Mouse (Mus musculus) ES-CJ7 (cell line): ENCODE measurements around the gene Cc2d2b.

Experiments used
- DNase-seq: peaks from one replicate; pipeline ENCODE4 v3.0.0; 2011; ENCODE audit warnings: low read depth, low spot score

Gene Cc2d2b

DNA sequence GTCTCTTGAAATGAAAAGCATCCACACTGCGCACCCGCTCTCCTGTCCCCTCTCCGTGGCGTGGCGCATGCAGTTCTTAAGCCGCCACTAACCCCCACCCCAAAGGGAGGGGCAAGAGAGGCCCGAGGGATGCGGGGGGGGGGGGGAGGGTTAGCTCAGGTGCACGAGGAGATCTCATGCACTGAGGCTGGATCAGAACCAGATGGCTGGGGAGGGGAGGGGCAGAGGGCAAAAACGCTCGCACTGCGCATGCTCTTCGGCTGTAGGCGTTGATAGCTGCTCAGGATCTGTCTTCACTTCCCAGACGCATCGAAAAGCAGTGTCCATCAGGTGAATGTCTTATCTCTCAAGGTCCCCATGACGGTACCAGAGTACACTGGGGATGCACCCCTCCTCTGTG, at the start of gene Cc2d2b:
Cc2d2b (plus strand) TSS at position 195 of the 400 bp plus-strand sequence.
- DNase-seq: peak; percentile 77

DNA sequence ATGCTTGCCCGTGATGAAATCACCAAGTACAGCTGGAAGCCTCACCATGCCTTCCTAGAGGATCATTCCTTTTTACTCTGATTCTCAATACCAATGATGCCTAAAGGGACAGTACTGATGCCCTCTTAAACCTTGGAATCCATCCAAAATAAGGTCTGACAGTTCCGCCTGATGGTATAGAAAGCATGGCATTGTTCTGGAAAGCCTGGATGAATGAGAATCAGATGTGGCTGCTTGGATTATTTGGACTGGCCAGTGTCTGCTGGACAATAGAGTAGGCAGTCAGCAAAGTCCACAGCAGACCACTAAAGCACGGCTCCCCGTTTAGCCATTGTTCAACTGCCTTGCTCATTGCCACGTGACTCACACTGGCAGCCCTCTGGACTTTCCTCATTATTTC, 48.7 kb upstream of the Cc2d2b start:
- DNase-seq: no peak

DNA sequence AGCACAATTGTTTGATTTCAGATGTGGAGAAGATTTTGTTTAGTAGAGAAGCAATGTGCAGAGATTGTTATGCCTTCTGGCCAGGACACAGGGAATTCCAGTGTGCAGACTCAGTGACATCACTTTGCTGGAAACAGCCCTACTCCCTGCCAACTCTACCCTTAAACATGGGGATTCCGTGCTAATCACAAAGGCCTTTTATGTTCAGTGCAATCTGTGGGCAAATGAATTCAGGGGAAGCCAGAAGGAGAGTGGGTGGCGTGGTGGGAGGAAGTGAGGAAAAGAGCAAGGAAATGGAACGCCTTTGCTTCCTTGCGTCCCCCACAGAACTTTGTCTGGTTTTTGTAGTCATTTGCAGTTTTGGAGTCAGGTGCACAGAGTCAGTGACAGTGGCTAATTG, 46.1 kb upstream of the Cc2d2b start:
- DNase-seq: no peak

DNA sequence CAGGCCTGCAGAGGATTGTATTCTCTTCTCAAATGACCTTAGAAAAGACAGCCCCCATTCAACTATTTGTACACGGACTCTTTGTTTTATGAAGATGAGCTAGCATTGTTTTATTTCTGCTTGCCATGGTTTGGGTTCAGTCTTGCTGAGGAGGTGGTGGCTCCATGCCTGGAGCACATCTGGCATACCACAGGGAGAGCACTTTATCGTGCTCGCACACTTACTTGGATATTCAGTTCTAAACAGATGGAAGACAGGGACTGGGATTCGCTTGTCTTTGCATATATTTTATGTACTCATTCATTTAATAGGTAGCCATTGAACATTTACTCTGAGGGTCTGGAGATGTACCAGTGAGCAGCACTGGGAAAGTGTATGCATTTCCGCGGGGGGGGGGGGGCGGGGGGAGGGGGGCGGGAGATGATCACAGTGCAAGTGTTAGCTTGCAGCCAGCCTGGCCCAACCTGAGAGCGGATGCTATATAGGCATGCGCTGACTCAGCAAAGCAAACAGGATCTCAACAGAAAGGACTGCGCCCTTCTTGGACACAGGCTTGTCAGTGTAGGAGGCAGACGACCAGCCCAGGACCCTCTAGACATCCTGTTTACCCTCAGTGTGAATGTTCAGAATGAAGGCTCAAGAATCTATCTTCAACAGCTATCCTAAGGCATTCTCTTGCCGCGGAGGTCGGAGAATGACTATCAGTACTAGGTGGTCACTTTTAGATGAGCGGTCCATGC, 35.5 kb upstream of the Cc2d2b start:
- DNase-seq: no peak

DNA sequence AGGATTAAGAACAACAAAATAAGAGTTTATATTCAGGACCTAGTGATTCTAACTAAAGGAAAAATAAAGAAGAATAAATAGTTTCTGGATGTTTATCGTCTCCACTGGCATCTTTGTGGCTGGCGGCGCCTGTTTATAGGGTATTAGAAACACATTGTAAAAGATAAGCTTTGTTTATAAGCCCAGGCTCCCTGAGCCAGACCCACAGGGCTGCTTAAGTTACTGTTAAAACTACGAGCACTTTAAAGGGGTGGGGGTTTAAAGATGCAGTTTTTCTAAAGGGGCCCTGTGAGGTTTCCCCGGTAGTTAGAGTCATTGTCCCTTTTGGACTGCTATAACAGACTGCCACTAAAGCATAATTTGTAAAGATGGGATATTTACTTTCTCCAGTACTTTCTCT, 33.9 kb upstream of the Cc2d2b start:
- DNase-seq: no peak

DNA sequence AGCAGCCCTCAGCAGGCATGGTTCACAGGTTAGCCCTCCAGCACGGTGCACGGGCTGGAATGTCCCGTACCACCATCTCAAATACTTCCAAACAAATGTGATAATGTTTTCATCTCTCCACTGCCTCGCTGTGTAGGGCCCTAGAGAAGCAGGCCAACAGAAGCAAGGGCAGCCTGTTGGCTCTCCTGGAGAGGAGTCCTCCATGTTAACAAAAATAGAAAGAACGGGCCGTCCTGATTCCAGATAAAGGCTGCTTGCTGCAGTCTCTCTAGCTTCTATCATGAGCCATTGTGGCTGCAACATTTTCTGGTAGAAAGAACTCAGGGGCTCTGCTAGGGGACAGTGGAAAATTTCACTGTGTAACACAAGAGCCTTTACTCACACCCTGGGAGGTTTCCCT, 31.6 kb upstream of the Cc2d2b start:
- DNase-seq: no peak

DNA sequence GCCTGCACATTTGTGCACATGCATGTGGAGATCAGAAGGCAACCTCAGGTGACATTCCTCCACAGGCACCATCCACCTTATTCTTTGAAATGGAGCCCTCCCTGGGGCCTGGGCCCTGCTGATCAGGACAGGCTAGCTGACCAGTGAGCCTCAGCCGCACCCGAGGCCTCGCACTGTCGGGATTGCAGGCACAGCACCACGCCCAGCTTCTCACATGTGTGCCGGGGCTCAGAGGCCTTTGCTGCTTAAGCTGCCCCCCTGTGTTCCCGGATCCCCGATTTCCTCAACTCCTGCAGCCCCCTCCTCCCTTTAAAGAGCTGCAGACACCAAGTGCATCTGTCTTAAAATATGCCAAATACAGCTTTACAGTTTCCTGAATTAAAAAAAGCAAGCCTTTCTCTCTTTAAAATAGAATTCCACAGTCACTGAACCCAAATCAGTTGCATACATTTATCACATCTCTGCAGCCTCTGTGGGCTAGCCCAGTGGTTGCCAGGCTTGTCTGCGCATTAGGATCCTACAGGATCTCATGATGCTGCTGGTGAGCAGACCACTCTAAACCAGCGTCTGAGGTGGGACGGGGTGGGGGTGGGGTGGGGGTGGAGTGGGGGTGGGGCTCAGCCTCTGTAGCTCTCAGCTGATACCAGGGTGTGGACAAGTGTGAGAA, 29.0 kb upstream of the Cc2d2b start:
- no peak for DNase-seq

DNA sequence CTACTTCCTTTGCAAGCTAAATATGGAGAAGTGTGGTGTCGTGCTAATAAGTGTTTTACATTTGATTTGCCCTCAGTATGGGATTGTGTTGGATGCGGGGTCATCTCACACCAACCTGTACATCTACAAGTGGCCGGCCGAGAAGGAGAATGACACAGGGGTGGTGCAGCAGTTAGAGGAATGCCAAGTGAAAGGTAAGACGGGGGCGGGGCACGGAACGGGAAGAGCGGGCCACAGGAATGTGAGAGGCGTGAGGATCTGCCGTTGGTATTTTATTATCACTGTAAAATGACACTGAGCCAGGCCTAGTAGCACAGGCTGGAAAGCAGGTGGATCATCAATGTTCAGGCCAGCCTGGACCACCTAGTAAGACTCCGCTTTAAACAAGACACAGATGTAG, 28.2 kb upstream of the Cc2d2b start:
- no peak for DNase-seq

DNA sequence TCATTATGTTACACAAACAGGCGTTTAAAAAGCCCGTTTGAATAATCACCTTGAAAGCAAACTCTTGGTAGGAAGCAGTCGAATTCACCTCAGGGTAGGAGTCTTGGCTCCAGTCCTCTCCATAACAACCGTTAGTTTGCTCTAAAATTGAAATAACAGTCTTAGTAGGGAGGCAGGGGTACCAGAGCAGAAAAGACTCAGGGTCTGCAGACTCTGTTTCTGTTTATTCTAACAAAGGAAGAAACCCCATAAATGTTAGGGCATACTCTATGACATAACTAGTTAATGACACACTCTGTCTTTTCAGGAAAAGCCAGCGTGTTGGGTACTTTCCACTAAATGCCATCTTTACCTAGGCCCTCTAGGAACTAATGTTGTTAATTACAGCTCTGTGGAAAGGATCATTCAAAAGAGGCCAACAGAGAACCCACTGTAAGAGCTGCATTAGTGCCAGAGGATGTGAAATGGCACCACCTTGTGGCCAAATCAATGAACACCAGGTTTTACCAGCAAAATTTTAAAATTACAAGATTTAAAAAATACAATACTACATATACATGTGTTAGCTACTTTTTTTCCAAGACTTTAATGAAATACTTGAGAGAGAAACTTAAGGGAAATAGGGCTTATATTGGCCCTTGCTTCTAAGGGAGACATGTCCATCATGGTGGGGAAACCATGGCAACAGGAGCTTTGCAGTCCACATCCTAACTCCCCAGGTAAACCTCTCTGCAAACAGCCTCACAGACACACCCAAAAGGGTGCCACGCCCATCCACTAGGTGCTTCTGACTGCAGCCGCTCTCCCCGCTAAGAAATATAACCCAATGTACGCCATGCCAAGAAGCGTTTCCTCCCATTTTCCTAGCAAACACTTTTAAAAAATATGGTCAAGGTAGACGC, 26.2 kb upstream of the Cc2d2b start:
- peak; percentile 41 for DNase-seq

DNA sequence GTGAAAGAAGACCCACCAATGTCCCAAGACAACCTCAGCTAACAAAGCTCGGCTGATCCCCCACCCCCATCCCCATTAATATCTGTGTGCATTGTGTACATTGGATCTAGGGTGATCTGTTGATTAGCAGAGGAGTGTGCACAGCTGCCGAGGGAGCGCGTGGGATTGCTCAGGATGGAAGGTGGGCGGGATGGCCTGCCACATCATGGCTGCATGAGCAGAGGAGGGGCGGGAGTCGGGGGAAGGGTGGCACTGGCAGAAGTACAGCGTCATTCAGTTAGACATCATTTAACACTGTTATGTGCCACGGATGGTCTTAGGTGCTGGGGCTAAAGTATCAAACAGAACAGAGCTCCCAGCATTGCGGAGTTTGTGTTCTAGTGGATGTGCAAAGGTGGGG, 25.0 kb upstream of the Cc2d2b start:
- DNase-seq: no peak

DNA sequence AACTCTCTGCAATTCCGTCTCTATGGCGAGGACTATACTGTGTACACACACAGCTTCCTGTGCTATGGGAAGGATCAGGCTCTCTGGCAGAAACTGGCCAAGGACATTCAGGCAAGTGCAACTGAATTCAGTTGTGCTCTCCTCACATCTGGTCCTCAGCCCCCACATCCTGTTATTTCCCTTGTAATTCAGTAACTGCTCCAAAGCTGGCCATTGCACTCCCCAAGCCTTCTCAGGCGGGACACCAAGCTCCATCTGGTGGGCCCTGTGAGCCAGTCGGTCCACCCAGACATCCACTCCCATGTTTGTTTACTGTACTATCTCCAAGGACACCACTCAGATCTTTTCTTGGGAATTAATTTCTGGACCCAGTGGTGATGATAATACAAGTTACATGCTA, 22.4 kb upstream of the Cc2d2b start:
- DNase-seq: no peak

DNA sequence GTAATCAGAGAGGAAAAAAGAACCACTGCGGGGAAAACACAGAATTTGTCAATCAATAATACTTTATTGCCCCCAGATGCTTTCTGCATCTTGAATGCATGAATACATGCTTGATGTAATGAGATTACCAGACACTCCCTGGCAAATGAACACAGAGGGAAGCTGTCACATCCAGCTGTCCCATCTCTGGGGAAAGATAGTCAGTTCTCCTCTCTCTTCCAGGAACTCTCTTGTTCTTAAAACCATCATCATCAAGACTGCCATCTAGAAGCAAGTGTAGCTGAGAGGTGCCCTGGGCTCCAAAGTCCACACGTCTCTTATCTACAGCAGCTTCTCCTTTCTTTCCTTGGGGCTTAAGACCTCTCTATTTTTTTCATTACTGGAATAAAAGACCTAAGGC, 21.9 kb upstream of the Cc2d2b start:
- no peak for DNase-seq

DNA sequence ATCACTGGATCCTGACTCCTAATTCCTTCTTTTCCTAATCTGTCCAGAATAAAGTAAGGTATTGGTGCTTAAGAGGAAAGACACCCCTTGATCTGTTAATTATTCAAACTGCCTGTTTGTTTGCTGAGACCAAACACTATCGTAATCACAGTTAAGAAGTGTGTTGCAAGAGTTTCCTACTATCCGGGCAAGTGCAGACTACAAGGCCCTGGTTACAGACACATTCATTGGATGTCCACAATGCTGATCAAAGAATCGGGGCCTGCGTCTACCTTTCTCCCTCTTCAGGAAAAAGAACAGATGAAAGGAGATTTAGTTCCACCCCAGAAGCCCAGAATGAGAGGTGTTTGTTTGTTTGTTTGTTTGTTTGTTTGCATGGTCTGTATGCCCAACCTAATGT, 20.3 kb upstream of the Cc2d2b start:
- no peak for DNase-seq

DNA sequence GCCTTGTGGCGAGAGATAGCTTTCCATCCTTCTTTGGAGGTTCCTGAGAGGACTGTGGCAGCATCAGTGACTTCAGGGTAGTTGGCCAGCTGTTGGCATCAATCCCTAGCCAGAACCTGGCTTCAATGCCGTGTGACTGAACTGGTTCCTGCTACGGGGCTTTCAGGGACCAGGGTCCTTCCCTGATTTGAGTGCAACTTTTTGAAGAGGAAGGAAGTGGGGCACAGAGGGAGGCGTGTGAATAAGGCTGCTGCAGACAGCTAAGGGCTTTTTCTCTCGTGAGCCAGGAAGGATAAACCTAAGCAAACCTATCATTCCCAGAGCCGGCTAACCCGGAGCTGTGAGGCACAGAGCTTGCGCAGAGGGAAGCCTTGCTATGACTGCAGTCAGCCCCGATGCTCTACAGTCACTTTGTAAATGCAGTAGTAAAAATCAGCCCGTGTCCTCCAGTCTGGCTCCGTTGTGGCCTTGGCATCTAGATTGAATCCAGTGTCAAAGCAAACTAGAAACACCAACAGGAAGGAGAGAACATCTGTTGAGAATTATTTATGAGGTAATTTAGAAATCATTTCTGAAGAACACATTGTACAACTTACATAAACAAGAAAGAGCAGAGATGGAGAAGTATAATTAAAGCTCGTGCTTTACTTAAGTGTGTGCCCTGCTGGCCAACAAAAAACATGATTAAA, 19.7 kb upstream of the Cc2d2b start:
- DNase-seq: no peak

DNA sequence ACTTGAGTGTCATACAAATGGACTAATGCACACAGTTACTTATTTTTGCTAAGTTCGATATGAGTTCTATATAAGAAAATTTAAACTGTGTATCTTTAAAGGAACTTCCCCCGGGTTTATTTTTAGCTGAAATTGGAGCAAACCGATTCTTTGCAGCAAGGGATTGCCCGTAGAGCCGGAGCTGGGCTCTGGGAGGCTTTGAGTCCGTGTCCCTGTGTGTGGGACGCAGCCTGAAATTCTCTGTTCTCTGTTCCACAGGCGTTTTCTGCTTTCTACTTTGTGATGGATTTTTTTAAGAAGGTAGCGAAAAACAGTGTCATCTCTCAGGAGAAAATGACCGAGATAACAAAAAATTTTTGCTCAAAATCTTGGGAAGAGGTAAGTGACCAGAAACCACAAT, 15.1 kb upstream of the Cc2d2b start:
- DNase-seq: no peak

DNA sequence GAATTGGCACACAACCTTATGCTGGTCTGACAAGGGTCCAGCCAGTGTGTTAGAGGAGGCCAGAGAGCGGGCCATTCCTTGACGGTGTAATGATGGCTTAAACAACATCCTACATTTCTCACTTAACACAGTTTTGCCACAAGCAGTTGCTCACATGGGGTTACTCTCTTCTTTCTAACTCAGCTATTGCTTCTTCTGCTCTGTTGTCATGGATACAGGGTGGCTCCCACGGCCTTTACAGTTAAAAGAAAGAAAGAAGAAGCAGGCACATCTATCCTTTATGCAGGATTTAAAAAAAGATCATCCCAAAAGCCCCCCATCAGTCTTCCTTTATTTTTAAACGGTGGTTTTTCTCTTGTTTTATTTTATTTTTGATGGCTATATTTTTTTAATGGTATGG, 14.7 kb upstream of the Cc2d2b start:
- no peak for DNase-seq

DNA sequence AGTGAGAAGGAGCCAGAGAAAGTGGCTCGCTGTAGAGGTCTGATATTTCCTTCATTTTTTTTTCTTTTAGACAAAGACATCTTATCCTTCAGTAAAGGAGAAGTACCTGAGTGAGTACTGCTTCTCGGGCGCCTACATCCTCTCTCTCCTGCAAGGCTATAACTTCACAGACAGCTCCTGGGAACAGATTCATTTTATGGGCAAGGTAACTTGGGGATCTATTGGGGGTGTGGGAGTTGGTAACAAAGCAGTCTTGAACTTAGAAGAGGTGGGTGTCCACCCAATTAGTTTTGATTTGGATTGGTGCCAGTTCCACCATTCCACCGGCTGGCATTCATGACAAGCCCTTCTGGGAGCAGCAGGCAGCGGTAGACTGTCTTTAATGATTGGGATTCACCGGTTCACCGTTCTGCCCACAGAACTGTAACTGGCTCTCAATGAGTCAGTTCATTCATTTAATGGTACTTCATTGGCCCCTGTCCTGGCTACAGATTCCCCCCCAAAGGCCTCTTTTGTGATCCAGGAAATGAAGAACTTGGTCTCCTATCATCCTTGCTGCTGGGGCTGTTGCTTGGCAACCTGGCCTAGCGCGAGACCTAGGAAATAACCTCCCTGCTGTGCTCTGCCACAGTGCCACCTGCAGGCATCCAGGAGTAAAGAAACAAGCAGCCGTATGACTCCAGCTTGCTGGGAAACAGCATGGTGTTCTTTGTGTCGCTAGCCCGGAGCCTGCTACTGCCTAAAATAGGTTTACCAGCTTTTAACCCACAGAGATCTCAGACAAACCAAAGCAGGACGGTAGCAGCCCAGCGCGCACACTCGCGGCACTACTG, 11.7 kb upstream of the Cc2d2b start:
- peak; percentile 91 for DNase-seq

DNA sequence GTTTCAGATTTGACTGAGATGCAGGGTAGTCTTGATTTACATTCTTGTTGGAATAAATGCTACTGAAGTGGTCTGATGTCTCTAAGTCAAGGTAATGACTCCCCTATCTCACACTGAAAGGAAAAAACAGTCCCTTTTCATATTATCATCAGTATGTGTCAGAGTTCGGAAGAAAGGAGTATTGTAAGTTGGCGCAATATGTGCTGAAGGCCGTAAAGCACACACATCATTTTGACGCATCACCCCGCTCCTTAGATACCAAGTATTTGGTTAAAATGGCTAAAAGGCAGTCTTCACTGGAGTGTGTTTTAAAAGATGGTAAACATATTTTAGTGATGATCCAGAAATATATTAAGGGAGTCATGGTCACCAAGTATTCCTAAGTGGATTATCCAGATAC, 10.9 kb upstream of the Cc2d2b start:
- no peak for DNase-seq

DNA sequence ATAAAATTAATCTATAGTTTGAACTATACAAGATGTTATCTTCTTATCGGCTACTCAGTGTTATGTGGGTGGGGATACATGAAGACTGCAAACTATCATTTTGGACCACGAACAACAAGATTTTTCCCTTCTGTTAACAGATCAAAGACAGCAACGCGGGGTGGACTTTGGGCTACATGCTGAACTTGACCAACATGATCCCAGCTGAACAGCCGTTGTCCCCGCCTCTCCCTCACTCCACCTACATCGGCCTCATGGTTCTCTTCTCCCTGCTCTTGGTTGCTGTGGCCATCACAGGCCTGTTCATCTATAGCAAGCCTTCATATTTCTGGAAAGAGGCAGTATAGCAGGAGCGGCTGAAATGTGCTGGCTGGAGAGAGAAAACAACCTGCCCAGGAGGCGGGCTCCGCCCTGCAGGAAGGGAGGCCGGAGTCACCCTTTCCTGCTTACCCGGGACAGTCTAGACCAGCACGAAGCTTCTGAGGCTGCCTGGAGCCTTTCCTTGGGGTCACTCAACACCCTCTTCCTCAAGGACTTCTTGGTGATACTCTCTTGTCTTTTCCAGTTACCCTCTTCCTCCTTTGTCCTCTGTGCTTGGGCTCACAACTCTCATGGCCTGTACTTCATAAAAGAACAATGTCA, 9.7 kb upstream of the Cc2d2b start:
- DNase-seq: no peak

DNA sequence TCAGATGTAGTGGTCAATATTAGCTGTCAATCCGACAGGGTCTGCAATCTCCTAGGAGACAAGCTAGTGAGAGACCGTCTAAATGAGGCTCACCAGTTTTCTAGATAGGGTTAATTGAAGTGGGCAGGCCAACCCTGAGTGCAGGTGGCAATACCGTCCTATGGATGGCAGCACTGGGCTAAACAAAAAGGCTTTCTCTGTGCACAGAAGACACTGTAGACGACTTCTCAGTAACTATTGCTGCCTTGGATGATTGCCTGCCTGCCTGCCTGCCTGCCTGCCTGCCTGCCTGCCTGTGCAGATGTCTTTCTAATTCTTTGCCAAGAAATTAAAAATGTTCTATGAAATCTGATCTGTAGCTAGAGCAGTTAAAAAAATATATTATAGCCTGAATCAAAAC, 1.9 kb upstream of the Cc2d2b start:
- DNase-seq: peak; percentile 60

DNA sequence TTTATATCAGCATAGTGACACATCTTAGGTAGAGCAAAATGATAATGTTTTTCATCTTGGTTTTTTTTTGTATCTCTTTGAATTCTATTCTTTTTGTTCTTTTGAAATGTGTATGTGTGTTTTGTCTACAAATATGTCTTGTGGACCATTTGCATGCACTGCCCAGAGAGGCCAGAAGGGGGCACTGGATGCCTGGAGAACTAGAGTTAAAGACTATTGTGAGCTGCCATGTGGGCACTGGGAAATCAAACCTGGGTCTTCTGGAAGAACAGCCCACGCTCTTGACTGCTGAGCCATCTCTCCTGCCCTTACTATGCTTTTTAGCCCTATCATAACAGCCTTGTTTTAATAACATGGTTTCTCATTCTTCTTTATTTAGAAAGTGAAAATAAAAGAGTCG, 5.8 kb downstream of the Cc2d2b start:
- peak; percentile 79 for DNase-seq
